Mouse (Mus musculus) NIH3T3 (cell line): ENCODE measurements around the gene Tenm4.

Experiments used
- DNase-seq: peaks from one replicate; pipeline ENCODE4 v3.0.0-alpha.2; 2012; ENCODE audit warnings: low read depth

The Tenm4 gene

GRCm38 (mm10) chr7:96680405-96680804 lies 509.4 kb downstream of the Tenm4 start:
- DNase-seq: no peak

GRCm38 (mm10) chr7:96681808-96682207 lies 510.8 kb downstream of the Tenm4 start:
- no peak for DNase-seq

- DNase-seq: no peak
These were observed 517.1 kb downstream of the Tenm4 start for GRCm38 (mm10) chr7:96688141-96688540.

GRCm38 (mm10) chr7:96701097-96701845 lies 530.2 kb downstream of the Tenm4 start:
- peak; percentile 8 for DNase-seq

GRCm38 (mm10) chr7:96703958-96704357 lies 532.9 kb downstream of the Tenm4 start:
- no peak for DNase-seq

- DNase-seq: no peak
These were observed 534.5 kb downstream of the Tenm4 start for GRCm38 (mm10) chr7:96705307-96706129.

- DNase-seq: no peak
These were observed 535.5 kb downstream of the Tenm4 start for GRCm38 (mm10) chr7:96706531-96706930.

GRCm38 (mm10) chr7:96707112-96707511 lies 536.1 kb downstream of the Tenm4 start:
- peak; percentile 25 for DNase-seq

GRCm38 (mm10) chr7:96708071-96708470 lies 537.0 kb downstream of the Tenm4 start:
- DNase-seq: peak; percentile 52

- no peak for DNase-seq
These were observed 537.5 kb downstream of the Tenm4 start for GRCm38 (mm10) chr7:96708561-96708960.

- DNase-seq: no peak
These were observed 537.9 kb downstream of the Tenm4 start for GRCm38 (mm10) chr7:96708968-96709367.

GRCm38 (mm10) chr7:96709891-96710290 lies 538.8 kb downstream of the Tenm4 start:
- peak; percentile 4 for DNase-seq

GRCm38 (mm10) chr7:96710658-96711071 lies 539.6 kb downstream of the Tenm4 start:
- DNase-seq: peak; percentile 14

- DNase-seq: no peak
These were observed 541.8 kb downstream of the Tenm4 start for GRCm38 (mm10) chr7:96712876-96713275.

GRCm38 (mm10) chr7:96716911-96717310 lies 545.9 kb downstream of the Tenm4 start:
- DNase-seq: peak; percentile 37

- DNase-seq: no peak
These were observed 547.4 kb downstream of the Tenm4 start for GRCm38 (mm10) chr7:96718201-96719155.

GRCm38 (mm10) chr7:96719926-96720325 lies 548.9 kb downstream of the Tenm4 start:
- no peak for DNase-seq

GRCm38 (mm10) chr7:96720465-96720864 lies 549.4 kb downstream of the Tenm4 start:
- DNase-seq: no peak

GRCm38 (mm10) chr7:96722796-96723195 lies 551.8 kb downstream of the Tenm4 start:
- DNase-seq: no peak

- no peak for DNase-seq
These were observed 554.6 kb downstream of the Tenm4 start for GRCm38 (mm10) chr7:96725603-96726002.

GRCm38 (mm10) chr7:96730360-96730759 lies 559.3 kb downstream of the Tenm4 start:
- DNase-seq: no peak

- no peak for DNase-seq
These were observed 560.9 kb downstream of the Tenm4 start for GRCm38 (mm10) chr7:96731947-96732346.
